Mouse (Mus musculus) forebrain, postnatal 0 days (tissue): ENCODE data around the gene Vmn1r55. TPM values are rescaled to one million over a fixed set of nuclear protein-coding genes. Genes with fewer than 3 reads are reported as not detected.
"Not testable (repeated sequence)": the region's sequence is repeated elsewhere in the genome, so short reads cannot be mapped to it uniquely, and the experiment has no call there.

Source experiments
- ATAC-seq: fragments of 200-750 bp; cut with Nextera tagmentation; 2 replicates; pipeline ENCODE4 v1.8.0; 2017; ENCODE audit warnings: mild to moderate bottlenecking, moderate library complexity
- DNase-seq: peaks from one replicate; pipeline ENCODE4 v3.0.0-alpha.2; 2015
- H3K27ac ChIP-seq: fragments of 300-500 bp; sonication (generic); 2 replicates; pipeline ENCODE4 v1.5.1; 2014; ENCODE audit warnings: low read depth, mild to moderate bottlenecking, antibody characterized with exemption, low read length, moderate library complexity, mixed read lengths
- H3K27me3 ChIP-seq: fragments of 300-500 bp; sonication (generic); 2 replicates; pipeline ENCODE4 v1.6.1; 2014; ENCODE audit warnings: mild to moderate bottlenecking, low read length, mixed read lengths; ENCODE audit not compliant: insufficient read depth
- H3K36me3 ChIP-seq: fragments of 300-500 bp; sonication (generic); 2 replicates; pipeline ENCODE4 v1.6.1; 2014; ENCODE audit warnings: mild to moderate bottlenecking, moderate library complexity; ENCODE audit not compliant: insufficient read depth
- H3K4me1 ChIP-seq: fragments of 300-500 bp; sonication (generic); 2 replicates; pipeline ENCODE4 v1.6.1; 2014; ENCODE audit warnings: antibody characterized with exemption; ENCODE audit not compliant: insufficient read depth
- H3K4me2 ChIP-seq: fragments of 300-500 bp; sonication (generic); 2 replicates; pipeline ENCODE4 v1.6.1; 2014; ENCODE audit warnings: low read depth, mild to moderate bottlenecking, moderate library complexity
- H3K4me3 ChIP-seq: fragments of 300-500 bp; sonication (generic); 2 replicates; pipeline ENCODE4 v1.5.1; 2014; ENCODE audit warnings: low read depth, low read length, mixed read lengths
- H3K9ac ChIP-seq: fragments of 300-500 bp; sonication (generic); 2 replicates; pipeline ENCODE4 v1.6.1; 2014; ENCODE audit warnings: mild to moderate bottlenecking
- H3K9me3 ChIP-seq: fragments of 300-500 bp; sonication (generic); 2 replicates; pipeline ENCODE4 v1.6.1; 2016; ENCODE audit warnings: low read length
- CTCF ChIP-seq: sonication (generic); IDR thresholded peaks from 2 replicates; pipeline ENCODE4 v1.5.1; 2016; ENCODE audit warnings: antibody characterized with exemption, control low read depth, low read depth
- WGBS: fragments of 180-500 bp; shearing (Covaris S2); extraction: QIAGEN DNeasy Blood & Tissue Kit; methylation state at CpG from one replicate; pipeline ENCODE4 v1.1.7; 2014; 5-methylcytosine and 5-hydroxymethylcytosine counted together
- microRNA-seq, 2 experiments: library from miRNA; unstranded; fragments of <30 nt; microRNA quantifications; one replicate each; pipeline ENCODE4; 2016
- polyA plus RNA-seq: library from polyadenylated mRNA; unstranded; fragments of >200 nt; fragmentation: Nextera tagmentation; extraction: Ambion mirVana; gene quantifications from 2 replicates; pipeline ENCODE4 v1.2.1, GENCODE M21; 2015
- total RNA-seq: library from RNA; depleted of rRNA; stranded (reverse); fragments of >200 nt; gene quantifications from 2 replicates; pipeline ENCODE4 v1.2.3, GENCODE M21; 2014; rRNA removed

Gene Vmn1r55
- total and polyA plus RNA-seq, 2 experiments from 2014 or later = not detected

- TF ChIP-seq CTCF = no peak
- Histone ChIP-seq H3K27ac (no peak overlapping the region), H3K36me3 (peaks cover 30% of the 10 kb centered on the region), H3K9ac (peak overlapping the region; percentile 92), H3K27me3 (no peaks in the 10 kb centered on the region), H3K9me3 (no peaks in the 10 kb centered on the region), H3K4me3 (peak overlapping the region; percentile 84), H3K4me2 (peak overlapping the region; percentile 80), H3K4me1 (0 out of 2 replicates have a peak, but pooled peaks cover 8% of the 10 kb centered on the region)
- ATAC-seq (no peak), DNase-seq (no peak)
- WGBS = 72% methylated on average over 6 of the region's 6 CpGs
Observed at GRCm38 (mm10) chr7:5081241-5081640, 68.2 kb downstream of the Vmn1r55 start.

- H3K27me3 ChIP-seq = no peaks in the 10 kb centered on the region
- H3K27ac ChIP-seq = peak overlapping the region; percentile 84
- H3K9me3 ChIP-seq = no peaks in the 10 kb centered on the region
- H3K36me3 ChIP-seq = peaks cover 29% of the 10 kb centered on the region
- H3K4me1 ChIP-seq = 0 out of 2 replicates have a peak, but pooled peaks cover 8% of the 10 kb centered on the region
- TF ChIP-seq CTCF = no peak
- peak overlapping the region; percentile 84 for H3K4me3 ChIP-seq
- WGBS = 18% methylated on average over 6 of the region's 6 CpGs
- peak overlapping the region; percentile 80 for H3K4me2 ChIP-seq
- DNase-seq = peak; percentile 14
- peak overlapping the region; percentile 92 for H3K9ac ChIP-seq
- no peak for ATAC-seq
Observed at GRCm38 (mm10) chr7:5080815-5081214, 68.7 kb downstream of the Vmn1r55 start.

DNA sequence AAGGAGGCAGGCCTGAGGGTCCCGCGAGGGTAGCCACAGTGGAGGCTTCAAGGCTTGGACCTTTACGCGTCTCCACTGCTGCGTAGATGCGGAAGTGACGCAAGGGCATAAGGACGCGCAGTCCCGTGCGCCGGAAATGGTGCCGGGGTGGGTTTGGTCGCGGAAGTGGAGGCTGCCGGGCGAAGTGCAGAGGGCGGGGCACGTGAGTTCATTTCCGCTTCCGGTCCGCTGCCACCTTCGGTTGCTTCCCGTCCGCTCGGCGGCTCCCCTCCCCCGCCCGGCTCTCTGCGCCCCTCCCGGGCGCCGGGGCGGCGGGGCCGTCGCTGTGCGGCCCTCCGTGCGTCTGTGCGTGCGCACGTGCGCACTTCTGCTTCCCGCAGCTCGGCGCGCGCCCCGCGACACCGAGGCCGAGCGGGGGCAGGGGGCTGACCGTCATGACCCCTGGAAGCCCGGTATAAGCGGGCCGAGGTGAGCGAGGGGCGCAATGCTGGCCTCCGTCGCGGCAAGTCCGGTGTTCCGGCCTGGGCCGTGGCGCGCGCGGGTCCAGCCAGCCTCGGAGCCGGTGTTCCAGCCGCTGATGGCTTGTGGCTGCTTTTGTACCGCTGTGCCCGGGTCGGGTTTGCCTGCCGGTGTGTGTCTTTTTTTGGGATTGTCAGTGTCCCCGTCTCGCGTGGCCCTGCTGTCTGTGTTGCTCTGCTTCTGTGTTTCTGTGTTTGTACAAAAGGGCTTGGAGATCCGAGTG, 69.3 kb downstream of the Vmn1r55 start, which contains the start of gene Epn1:
Epn1 (plus strand) TSS at position 226 of the 742 bp plus-strand sequence.
- no peaks in the 10 kb centered on the region for H3K27me3 ChIP-seq
- H3K27ac ChIP-seq = peak within 1 kb of the TSS; percentile 84
- peak within 1 kb of the TSS; percentile 92 for H3K9ac ChIP-seq
- DNase-seq (peak; percentile 98), ATAC-seq (peak; percentile 99)
- peaks cover 30% of the 10 kb centered on the region for H3K36me3 ChIP-seq
- H3K4me3 ChIP-seq = peak within 1 kb of the TSS; percentile 84
- TF ChIP-seq CTCF = no peak
- 0 out of 2 replicates have a peak, but pooled peaks cover 8% of the 10 kb centered on the region for H3K4me1 ChIP-seq
- WGBS = under 1% methylated on average over 61 of the region's 81 CpGs
- H3K9me3 ChIP-seq = no peaks in the 10 kb centered on the region
- peak within 1 kb of the TSS; percentile 80 for H3K4me2 ChIP-seq

DNA sequence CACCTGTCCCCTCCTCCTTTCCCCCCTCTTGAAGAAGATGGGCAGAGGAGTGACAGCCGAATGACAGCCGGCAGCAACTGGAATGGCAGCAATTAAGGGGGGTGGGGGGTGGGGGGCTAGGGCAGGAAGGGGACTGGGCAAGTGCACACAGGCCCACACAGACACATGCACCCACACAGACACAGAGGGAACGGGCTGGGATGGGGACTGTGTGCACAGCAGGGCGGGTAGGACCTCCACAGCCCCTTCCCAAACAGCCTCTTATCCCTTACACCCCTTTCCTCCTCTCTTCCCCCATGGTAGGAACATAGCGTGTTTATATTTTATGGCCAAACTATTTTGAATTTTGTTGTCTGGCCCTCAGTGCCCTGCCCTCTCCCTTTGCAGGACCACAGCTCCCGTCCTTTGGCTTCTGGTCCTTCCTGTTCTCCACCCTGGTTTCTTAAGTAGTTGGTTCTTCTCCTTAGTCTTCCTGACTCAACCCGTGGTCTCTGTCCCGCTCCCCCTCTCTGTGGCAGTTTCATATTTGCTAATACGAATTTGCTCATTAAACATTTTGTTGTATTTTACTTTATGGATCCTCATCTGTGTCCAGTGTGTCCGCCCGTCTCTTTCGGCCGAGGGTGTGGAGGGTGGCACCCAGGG, 70.0 kb downstream of the Vmn1r55 start:
- 53% methylated on average over 9 of the region's 13 CpGs for WGBS
- Histone ChIP-seq H3K36me3 (peaks cover 36% of the 10 kb centered on the region), H3K27ac (peak overlapping the region; percentile 76; the same call in 1 of the 2 replicates), H3K4me2 (peak overlapping the region; percentile 80), H3K4me3 (peak overlapping the region; percentile 84), H3K9ac (peak overlapping the region; percentile 92; the same call in 1 of the 2 replicates)
- H3K9me3 ChIP-seq, DNase-seq, ATAC-seq, H3K27me3 ChIP-seq, H3K4me1 ChIP-seq: not testable (repeated sequence)

Small RNAs within 50 kb of the gene (microRNA-seq; reads per million reads assigned to microRNA genes)
- 0 reads per million in 2 experiments for gene Gm26217

Other genes starting within 250 kb of the Vmn1r55 start
- 0.48 and 0.85 TPM in 2 replicates for gene Gm36210, start 243.2 kb downstream of the Vmn1r55 start, total RNA-seq
- gene Gm36210, start 243.2 kb downstream of the Vmn1r55 start, polyA plus RNA-seq = 0.29 and 0.47 TPM in 2 replicates
- gene Zfp628, start 234.5 kb downstream of the Vmn1r55 start, total RNA-seq = 5.4 and 9.2 TPM in 2 replicates
- gene Zfp628, start 234.5 kb downstream of the Vmn1r55 start, polyA plus RNA-seq = 5.8 and 6.0 TPM in 2 replicates
- gene Nat14, start 227.6 kb downstream of the Vmn1r55 start, total RNA-seq = 45.5 and 69.9 TPM in 2 replicates
- 20.5 and 54.3 TPM in 2 replicates for gene Nat14, start 227.6 kb downstream of the Vmn1r55 start, polyA plus RNA-seq
- gene Ssc5d, start 223.9 kb downstream of the Vmn1r55 start, total RNA-seq = 0.54 and 1.7 TPM in 2 replicates
- 0.51 and 0.63 TPM in 2 replicates for gene Ssc5d, start 223.9 kb downstream of the Vmn1r55 start, polyA plus RNA-seq
- gene Sbk2, start 185.3 kb downstream of the Vmn1r55 start, total RNA-seq = not detected in 2 replicates
- not detected in 2 replicates for gene Sbk2, start 185.3 kb downstream of the Vmn1r55 start, polyA plus RNA-seq
- 0.23 and 0.76 TPM in 2 replicates for gene Sbk3, start 178.5 kb downstream of the Vmn1r55 start, total RNA-seq
- 0.39 and 0.76 TPM in 2 replicates for gene Sbk3, start 178.5 kb downstream of the Vmn1r55 start, polyA plus RNA-seq
- 34.6 and 34.7 TPM in 2 replicates for gene Zfp579, start 153.5 kb downstream of the Vmn1r55 start, total RNA-seq
- gene Zfp579, start 153.5 kb downstream of the Vmn1r55 start, polyA plus RNA-seq = 36.7 and 42.6 TPM in 2 replicates
- 4.6 and 6.4 TPM in 2 replicates for gene Zfp524, start 135.3 kb downstream of the Vmn1r55 start, total RNA-seq
- 5.0 and 5.3 TPM in 2 replicates for gene Zfp524, start 135.3 kb downstream of the Vmn1r55 start, polyA plus RNA-seq
- gene Fiz1, start 135.0 kb downstream of the Vmn1r55 start, total RNA-seq = 30.0 and 33.9 TPM in 2 replicates
- 26.9 and 28.6 TPM in 2 replicates for gene Fiz1, start 135.0 kb downstream of the Vmn1r55 start, polyA plus RNA-seq
- not detected in 2 replicates for gene Gm44973, start 134.2 kb downstream of the Vmn1r55 start, total RNA-seq
- gene Gm44973, start 134.2 kb downstream of the Vmn1r55 start, polyA plus RNA-seq = 3.1 TPM in 2 replicates
- 27.3 and 33.3 TPM in 2 replicates for gene Zfp865, start 129.3 kb downstream of the Vmn1r55 start, total RNA-seq
- gene Zfp865, start 129.3 kb downstream of the Vmn1r55 start, polyA plus RNA-seq = 5.6 and 5.8 TPM in 2 replicates
- gene Ccdc106, start 129.1 kb downstream of the Vmn1r55 start, total RNA-seq = 70.7 and 104 TPM in 2 replicates
- 69.7 and 79.8 TPM in 2 replicates for gene Ccdc106, start 129.1 kb downstream of the Vmn1r55 start, polyA plus RNA-seq
- gene 4632433K11Rik, start 115.6 kb downstream of the Vmn1r55 start, total RNA-seq = 0.24 TPM in 1 of 2 replicates, not detected in the other
- gene 4632433K11Rik, start 115.6 kb downstream of the Vmn1r55 start, polyA plus RNA-seq = not detected in 2 replicates
- gene Zfp784, start 111.2 kb downstream of the Vmn1r55 start, total RNA-seq = 5.2 and 5.6 TPM in 2 replicates
- gene Zfp784, start 111.2 kb downstream of the Vmn1r55 start, polyA plus RNA-seq = 4.1 and 5.0 TPM in 2 replicates
- 26.2 and 42.1 TPM in 2 replicates for gene Zfp580, start 98.1 kb downstream of the Vmn1r55 start, total RNA-seq
- gene Zfp580, start 98.1 kb downstream of the Vmn1r55 start, polyA plus RNA-seq = 132 and 135 TPM in 2 replicates
- gene U2af2, start 87.5 kb downstream of the Vmn1r55 start, total RNA-seq = 179 and 184 TPM in 2 replicates
- 92.7 and 101 TPM in 2 replicates for gene U2af2, start 87.5 kb downstream of the Vmn1r55 start, polyA plus RNA-seq
- gene Epn1, start 69.4 kb downstream of the Vmn1r55 start, total RNA-seq = 341 and 347 TPM in 2 replicates
- 126 and 127 TPM in 2 replicates for gene Epn1, start 69.4 kb downstream of the Vmn1r55 start, polyA plus RNA-seq
- gene Rfpl4, start 32.7 kb downstream of the Vmn1r55 start, total RNA-seq = not detected in 2 replicates
- gene Rfpl4, start 32.7 kb downstream of the Vmn1r55 start, polyA plus RNA-seq = not detected in 2 replicates
- gene Rasl2-9, start 23.7 kb downstream of the Vmn1r55 start, total RNA-seq = 0.15 and 0.24 TPM in 2 replicates
- gene Rasl2-9, start 23.7 kb downstream of the Vmn1r55 start, polyA plus RNA-seq = 0.47 and 0.65 TPM in 2 replicates
- gene Vmn1r56, start 47.1 kb upstream of the Vmn1r55 start, total RNA-seq = not detected in 2 replicates
- not detected in 2 replicates for gene Vmn1r56, start 47.1 kb upstream of the Vmn1r55 start, polyA plus RNA-seq
- not detected in 2 replicates for gene Vmn1r57, start 68.8 kb upstream of the Vmn1r55 start, total RNA-seq
- not detected in 2 replicates for gene Vmn1r57, start 68.8 kb upstream of the Vmn1r55 start, polyA plus RNA-seq
- not detected in 2 replicates for gene Gm5065, start 200.9 kb upstream of the Vmn1r55 start, total RNA-seq
- not detected in 2 replicates for gene Gm5065, start 200.9 kb upstream of the Vmn1r55 start, polyA plus RNA-seq
- gene Nlrp2, start 201.4 kb upstream of the Vmn1r55 start, total RNA-seq = not detected in 2 replicates
- gene Nlrp2, start 201.4 kb upstream of the Vmn1r55 start, polyA plus RNA-seq = not detected in 2 replicates